Mouse (Mus musculus) heart, adult 2 months (tissue): ENCODE measurements around the gene Bcat2.

Source experiments
- CTCF ChIP-seq: fragments of 200-600 bp; IDR thresholded peaks from 2 replicates; pipeline ENCODE4 v1.8.1; 2022; ENCODE audit warnings: antibody characterized with exemption, mild to moderate bottlenecking, moderate library complexity
- POLR2A ChIP-seq: fragments of 200-500 bp; IDR thresholded peaks from 2 replicates; pipeline ENCODE4 v1.6.1; 2011; ENCODE audit warnings: mild to moderate bottlenecking, low read depth, low read length, control low read depth; ENCODE audit not compliant: insufficient read depth

DNA sequence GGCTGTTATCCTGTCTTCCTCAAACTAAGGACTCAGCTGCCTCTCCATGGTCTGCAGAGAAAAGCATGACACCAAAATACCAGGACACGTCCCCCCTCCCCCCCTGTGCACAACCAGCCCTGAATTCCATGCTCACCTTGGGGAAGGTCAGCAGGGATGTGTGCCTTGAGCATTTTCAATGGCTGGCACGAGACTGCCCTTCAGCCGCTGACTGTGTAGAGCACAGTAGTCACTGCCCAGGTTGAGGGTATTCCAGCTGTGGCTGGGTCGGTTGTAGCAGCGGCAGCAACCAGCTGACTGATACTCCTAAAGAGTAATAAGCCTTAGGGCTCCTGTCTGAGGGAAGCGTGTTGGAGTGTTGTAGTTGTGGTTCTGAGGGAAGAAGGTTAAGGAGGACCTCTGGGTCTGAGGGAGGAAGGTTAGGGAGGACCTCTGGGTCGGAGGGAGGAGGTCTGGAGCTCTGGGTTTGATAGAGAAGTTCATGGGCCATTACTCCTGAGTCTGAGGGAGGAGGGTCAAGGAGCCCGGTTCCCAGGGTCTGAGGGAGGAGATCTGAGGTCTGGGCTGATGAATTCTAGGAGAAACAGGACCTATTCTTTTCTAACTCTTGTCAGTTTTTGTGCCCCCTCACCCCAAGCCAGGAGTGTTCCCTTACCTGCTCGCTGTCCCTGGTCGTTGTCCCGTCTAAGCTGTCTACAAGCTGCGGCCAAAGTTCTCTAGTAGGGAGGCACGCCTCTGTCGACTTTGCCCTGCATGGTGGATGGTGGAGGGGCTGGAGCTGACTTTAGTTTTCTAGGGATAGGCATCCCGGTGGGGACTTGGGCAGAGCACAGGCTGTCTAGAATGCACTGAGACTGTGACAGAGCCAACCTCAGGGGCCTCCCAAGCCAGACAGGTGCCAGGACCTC, 4.8 kb downstream of the Bcat2 start:
- TF ChIP-seq POLR2A, result no peak
- no peak for TF ChIP-seq CTCF
